Mouse (Mus musculus): ENCODE measurements around the gene Slc2a4. TPM values are rescaled to one million over a fixed set of nuclear protein-coding genes. Genes with fewer than 3 reads are reported as not detected.

Gene Slc2a4
- polyA plus RNA-seq, 1 experiment from 2014 or later: 23.7 TPM

- H3K4me3 ChIP-seq: peak overlapping the region; percentile 62
- 3% methylated on average over 29 of the region's 29 CpGs for WGBS
- H3K36me3 ChIP-seq (replicated peaks): peaks cover 41% of the 10 kb centered on the region
- H3K9me3 ChIP-seq: no peaks in the 10 kb centered on the region
- H3K27me3 ChIP-seq (replicated peaks; ENCODE audit: low read depth, poor library complexity, severe bottlenecking): peaks cover 9% of the 10 kb centered on the region; the same call in 1 of the 2 replicates
- peak; percentile 78 for DNase-seq (ENCODE audit: low spot score)
- peak overlapping the region; percentile 95 for H3K27ac ChIP-seq (replicated peaks)
- peaks cover 34% of the 10 kb centered on the region for H3K4me1 ChIP-seq
These were observed 487 bp downstream of the Slc2a4 start for GRCm38 (mm10) chr11:69947337-69948065.

- 92% methylated on average over 18 of the region's 18 CpGs for WGBS
- H3K4me1 ChIP-seq: peaks cover 34% of the 10 kb centered on the region
- DNase-seq (ENCODE audit: low spot score): no peak
- H3K4me3 ChIP-seq: peak overlapping the region; percentile 62
- no peaks in the 10 kb centered on the region for H3K9me3 ChIP-seq
- H3K27me3 ChIP-seq (replicated peaks; ENCODE audit: low read depth, poor library complexity, severe bottlenecking): peaks cover 3% of the 10 kb centered on the region; the same call in 1 of the 2 replicates
- H3K27ac ChIP-seq (replicated peaks): peak overlapping the region; percentile 57; the same call in 1 of the 2 replicates
- H3K36me3 ChIP-seq (replicated peaks): peaks cover 52% of the 10 kb centered on the region
These were observed 1.7 kb downstream of the Slc2a4 start for GRCm38 (mm10) chr11:69945997-69946891.

- no peak for DNase-seq (ENCODE audit: low spot score)
- peaks cover 34% of the 10 kb centered on the region for H3K4me1 ChIP-seq
- peak overlapping the region; percentile 62; the same call in 1 of the 2 replicates for H3K4me3 ChIP-seq
- H3K9me3 ChIP-seq: no peaks in the 10 kb centered on the region
- no peak overlapping the region; the same call in 1 of the 2 replicates for H3K27ac ChIP-seq (replicated peaks)
- H3K36me3 ChIP-seq (replicated peaks): peaks cover 52% of the 10 kb centered on the region
- H3K27me3 ChIP-seq (replicated peaks; ENCODE audit: low read depth, poor library complexity, severe bottlenecking): peaks cover 4% of the 10 kb centered on the region; the same call in 1 of the 2 replicates
- WGBS: 80% methylated on average over 13 of the region's 13 CpGs
These were observed 2.8 kb downstream of the Slc2a4 start for GRCm38 (mm10) chr11:69945216-69945615.

- no peak for DNase-seq (ENCODE audit: low spot score)
- WGBS: 84% methylated on average over 4 of the region's 4 CpGs
- peaks cover 46% of the 10 kb centered on the region for H3K36me3 ChIP-seq (replicated peaks)
- peaks cover 45% of the 10 kb centered on the region for H3K27me3 ChIP-seq (replicated peaks; ENCODE audit: low read depth, poor library complexity, severe bottlenecking)
- H3K27ac ChIP-seq (replicated peaks): no peak overlapping the region
- peaks cover 36% of the 10 kb centered on the region for H3K4me1 ChIP-seq
- H3K9me3 ChIP-seq: no peaks in the 10 kb centered on the region
- no peak overlapping the region for H3K4me3 ChIP-seq
These were observed 7.0 kb downstream of the Slc2a4 start for GRCm38 (mm10) chr11:69940962-69941361.

GRCm38 (mm10) chr11:69939731-69940130 is 8.3 kb downstream of the Slc2a4 start:
- H3K27ac ChIP-seq (replicated peaks): no peak overlapping the region
- H3K27me3 ChIP-seq (replicated peaks; ENCODE audit: low read depth, poor library complexity, severe bottlenecking): peaks cover 56% of the 10 kb centered on the region
- H3K4me1 ChIP-seq: peaks cover 45% of the 10 kb centered on the region
- H3K9me3 ChIP-seq: no peaks in the 10 kb centered on the region
- WGBS: 90% methylated on average over 17 of the region's 17 CpGs
- DNase-seq (ENCODE audit: low spot score): no peak
- H3K36me3 ChIP-seq (replicated peaks): peaks cover 33% of the 10 kb centered on the region
- H3K4me3 ChIP-seq: no peak overlapping the region

- H3K4me3 ChIP-seq: no peak overlapping the region; the same call in 1 of the 2 replicates
- WGBS: 74% methylated on average over 5 of the region's 5 CpGs
These were observed 8.8 kb downstream of the Slc2a4 start for GRCm38 (mm10) chr11:69939181-69939580.

GRCm38 (mm10) chr11:69938401-69938979 is 9.5 kb downstream of the Slc2a4 start:
- DNase-seq (ENCODE audit: low spot score): no peak
- Histone ChIP-seq H3K4me3 (0 out of 2 replicates have a peak overlapping the region, but pooled peaks have one; percentile 75), H3K27me3 (replicated peaks; ENCODE audit: low read depth, poor library complexity, severe bottlenecking) (peaks cover 59% of the 10 kb centered on the region), H3K36me3 (replicated peaks) (peaks cover 21% of the 10 kb centered on the region), H3K4me1 (peaks cover 54% of the 10 kb centered on the region), H3K27ac (replicated peaks) (no peak overlapping the region; the same call in 1 of the 2 replicates), H3K9me3 (no peaks in the 10 kb centered on the region)
- WGBS: 21% methylated on average over 9 of the region's 9 CpGs

More at GRCm38 (mm10) chr11:69939181-69939580, 8.8 kb downstream of the Slc2a4 start:
- H3K9me3 ChIP-seq: no peaks in the 10 kb centered on the region
- H3K4me1 ChIP-seq: peaks cover 51% of the 10 kb centered on the region
- no peak for DNase-seq (ENCODE audit: low spot score)
- H3K27me3 ChIP-seq (replicated peaks; ENCODE audit: low read depth, poor library complexity, severe bottlenecking): peaks cover 59% of the 10 kb centered on the region
- peaks cover 28% of the 10 kb centered on the region for H3K36me3 ChIP-seq (replicated peaks)
- H3K27ac ChIP-seq (replicated peaks): no peak overlapping the region

- Histone ChIP-seq H3K4me3 (0 out of 2 replicates have a peak overlapping the region, but pooled peaks have one; percentile 75), H3K36me3 (replicated peaks) (peaks cover 15% of the 10 kb centered on the region), H3K9me3 (no peaks in the 10 kb centered on the region), H3K27me3 (replicated peaks; ENCODE audit: low read depth, poor library complexity, severe bottlenecking) (peaks cover 60% of the 10 kb centered on the region), H3K4me1 (peaks cover 54% of the 10 kb centered on the region), H3K27ac (replicated peaks) (no peak overlapping the region)
- no peak for DNase-seq (ENCODE audit: low spot score)
- 64% methylated on average over 5 of the region's 5 CpGs for WGBS
These were observed 10.2 kb downstream of the Slc2a4 start for GRCm38 (mm10) chr11:69937834-69938233.

GRCm38 (mm10) chr11:69937385-69937784 is 10.6 kb downstream of the Slc2a4 start:
- DNase-seq (ENCODE audit: low spot score): no peak
- Histone ChIP-seq H3K27ac (replicated peaks) (no peak overlapping the region), H3K36me3 (replicated peaks) (peaks cover 10% of the 10 kb centered on the region), H3K9me3 (no peaks in the 10 kb centered on the region), H3K27me3 (replicated peaks; ENCODE audit: low read depth, poor library complexity, severe bottlenecking) (peaks cover 62% of the 10 kb centered on the region), H3K4me1 (peaks cover 54% of the 10 kb centered on the region), H3K4me3 (peak overlapping the region; percentile 75; the same call in 1 of the 2 replicates)
- WGBS: 38% methylated on average over 4 of the region's 4 CpGs

- Histone ChIP-seq H3K4me3 (peak overlapping the region; percentile 75), H3K9me3 (no peaks in the 10 kb centered on the region), H3K27me3 (replicated peaks; ENCODE audit: low read depth, poor library complexity, severe bottlenecking) (peaks cover 62% of the 10 kb centered on the region), H3K27ac (replicated peaks) (no peak overlapping the region), H3K4me1 (peaks cover 54% of the 10 kb centered on the region), H3K36me3 (replicated peaks) (peaks cover 4% of the 10 kb centered on the region; the same call in 1 of the 2 replicates)
- WGBS: 54% methylated on average over 9 of the region's 9 CpGs
- DNase-seq (ENCODE audit: low spot score): no peak
These were observed 11.2 kb downstream of the Slc2a4 start for GRCm38 (mm10) chr11:69936714-69937347.

- peak overlapping the region; percentile 75 for H3K4me3 ChIP-seq
- no peaks in the 10 kb centered on the region for H3K36me3 ChIP-seq (replicated peaks)
- peaks cover 62% of the 10 kb centered on the region for H3K27me3 ChIP-seq (replicated peaks; ENCODE audit: low read depth, poor library complexity, severe bottlenecking)
- peak; percentile 50 for DNase-seq (ENCODE audit: low spot score)
- H3K4me1 ChIP-seq: peaks cover 54% of the 10 kb centered on the region
- peak overlapping the region; percentile 86 for H3K27ac ChIP-seq (replicated peaks)
- WGBS: 2% methylated on average over 30 of the region's 30 CpGs
- no peaks in the 10 kb centered on the region for H3K9me3 ChIP-seq
These were observed 11.8 kb downstream of the Slc2a4 start for GRCm38 (mm10) chr11:69936156-69936555.

Data from embryonic facial prominence, embryonic 10.5 days (tissue).